Mouse (Mus musculus) testis, postnatal 14 days (tissue): Measurements from ENCODE around the gene Mroh2a.
"Not testable (repeated sequence)": the region's sequence is repeated elsewhere in the genome, so short reads cannot be mapped to it uniquely, and the experiment has no call there.

Experiments
- DNase-seq: peaks from one replicate; pipeline ENCODE4 v3.0.0; 2021; ENCODE audit warnings: low spot score

Mroh2a gene

DNA sequence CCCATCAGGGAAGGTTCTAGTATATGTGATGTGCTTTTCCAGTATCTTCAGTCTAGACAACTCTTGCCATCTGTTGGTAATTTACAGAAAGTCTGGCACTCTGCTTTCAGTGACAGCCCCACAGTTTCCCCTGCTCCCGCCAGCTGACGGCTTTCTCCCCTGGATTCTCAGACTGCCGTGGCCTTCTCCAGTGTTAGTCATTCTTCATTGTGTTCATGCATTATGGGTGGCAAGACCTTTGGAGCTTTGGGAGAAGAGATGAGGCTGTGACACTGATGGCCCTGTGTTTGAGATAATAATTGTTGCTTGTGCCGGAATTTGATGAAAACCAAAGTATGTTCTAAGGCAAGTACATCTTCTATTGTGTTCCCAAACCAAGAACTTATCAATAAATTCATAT is 8.2 kb upstream of the Mroh2a start:
- no peak for DNase-seq

DNA sequence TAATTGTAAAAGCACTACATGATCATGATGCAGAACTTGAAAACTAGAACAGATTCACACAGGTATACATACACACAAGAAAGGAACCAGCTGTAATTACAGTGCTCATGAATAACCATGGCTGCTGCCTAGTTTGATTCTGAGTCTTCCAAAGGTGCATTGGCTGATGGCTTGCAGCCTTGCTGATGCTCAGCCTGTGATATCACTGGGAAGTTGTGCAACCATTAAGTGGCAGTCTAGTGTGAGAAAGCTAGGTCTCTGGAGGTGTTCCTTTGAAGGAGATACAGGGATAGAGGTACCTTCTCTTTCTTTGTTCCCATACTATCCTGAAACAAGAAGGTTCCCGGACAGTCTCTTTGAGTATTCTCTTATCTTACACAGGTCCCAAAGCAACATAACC is 7.7 kb upstream of the Mroh2a start:
- no peak for DNase-seq

DNA sequence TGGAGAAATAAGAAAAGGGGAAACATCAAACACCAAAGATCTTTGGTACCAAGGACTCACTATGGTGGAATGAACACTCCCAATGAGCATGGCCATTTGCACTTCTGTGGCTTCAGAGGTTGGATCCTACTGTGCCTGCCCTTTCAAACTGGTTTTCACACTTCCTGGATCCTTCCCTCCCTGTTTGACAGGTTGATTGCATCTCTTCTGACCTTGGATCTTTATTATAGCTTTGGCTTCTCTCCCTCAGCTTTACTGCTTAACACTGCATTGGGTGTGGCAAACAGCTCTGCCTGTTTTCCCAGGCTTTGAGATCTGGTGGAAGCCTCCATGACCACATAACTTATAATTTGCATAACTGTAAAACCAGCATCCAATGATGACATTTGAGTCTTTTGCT is 6.5 kb upstream of the Mroh2a start:
- DNase-seq = no peak

DNA sequence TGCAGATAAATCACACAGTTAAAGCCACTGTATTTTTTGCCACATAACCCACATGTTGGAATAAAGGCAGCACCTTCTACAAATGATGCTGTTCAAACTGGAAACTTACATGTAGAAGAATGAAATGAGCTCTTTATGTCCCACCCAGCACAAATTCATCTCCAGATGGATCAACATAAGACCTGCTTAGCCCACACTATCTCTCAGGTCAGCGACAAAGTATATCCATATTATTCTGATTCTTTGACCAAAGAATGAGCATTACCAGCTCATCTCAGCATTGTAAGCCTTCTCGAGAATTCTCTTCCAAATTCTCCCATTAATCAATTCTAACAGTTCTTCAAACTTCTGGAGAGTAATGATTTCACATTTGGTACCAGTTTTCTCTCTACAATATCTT is 4.6 kb upstream of the Mroh2a start:
- no peak for DNase-seq

DNA sequence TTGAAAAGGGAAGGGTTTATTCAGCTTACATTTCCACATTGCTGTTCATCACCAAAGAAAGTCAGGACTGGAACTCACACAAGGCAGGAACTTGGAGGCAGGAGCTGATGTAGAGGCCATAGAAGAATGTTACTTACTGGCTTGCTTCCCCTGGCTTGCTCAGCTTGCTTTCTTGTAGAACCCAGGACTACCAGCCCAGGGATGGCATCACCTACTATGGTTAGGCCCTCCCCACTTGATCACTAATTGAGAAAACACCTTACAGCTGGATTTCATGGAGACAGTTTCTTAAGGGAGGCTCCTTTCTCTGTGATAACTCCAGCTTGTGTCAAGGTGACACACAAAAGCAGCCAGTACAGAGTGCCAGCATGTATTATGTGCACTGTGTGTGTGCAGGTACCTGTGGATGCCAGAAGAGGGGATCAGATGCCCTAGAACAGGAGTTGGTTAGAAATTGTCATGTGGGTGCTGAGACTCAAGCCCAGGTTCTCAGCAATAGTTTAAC is 3.7 kb upstream of the Mroh2a start:
- DNase-seq = peak; percentile 12

DNA sequence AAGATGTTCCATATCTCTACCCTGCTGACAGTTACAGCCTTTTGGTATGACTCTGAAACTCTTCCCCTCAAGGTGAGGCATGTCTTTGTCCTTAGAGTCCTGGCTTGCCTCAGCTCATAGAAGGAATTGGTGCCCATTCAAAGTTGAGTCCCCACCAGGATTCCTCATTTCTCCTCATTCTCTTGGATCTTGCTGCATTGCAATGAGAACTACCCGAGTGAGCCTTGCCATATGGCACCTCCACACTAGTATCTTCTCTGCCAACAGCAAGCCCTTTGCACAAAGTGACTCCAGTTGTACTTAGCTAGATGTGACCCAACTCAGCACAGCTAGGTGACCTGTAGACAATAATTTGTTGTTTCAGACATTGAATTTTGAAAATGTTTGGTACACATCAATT is 3.2 kb upstream of the Mroh2a start:
- peak; percentile 18 for DNase-seq

DNA sequence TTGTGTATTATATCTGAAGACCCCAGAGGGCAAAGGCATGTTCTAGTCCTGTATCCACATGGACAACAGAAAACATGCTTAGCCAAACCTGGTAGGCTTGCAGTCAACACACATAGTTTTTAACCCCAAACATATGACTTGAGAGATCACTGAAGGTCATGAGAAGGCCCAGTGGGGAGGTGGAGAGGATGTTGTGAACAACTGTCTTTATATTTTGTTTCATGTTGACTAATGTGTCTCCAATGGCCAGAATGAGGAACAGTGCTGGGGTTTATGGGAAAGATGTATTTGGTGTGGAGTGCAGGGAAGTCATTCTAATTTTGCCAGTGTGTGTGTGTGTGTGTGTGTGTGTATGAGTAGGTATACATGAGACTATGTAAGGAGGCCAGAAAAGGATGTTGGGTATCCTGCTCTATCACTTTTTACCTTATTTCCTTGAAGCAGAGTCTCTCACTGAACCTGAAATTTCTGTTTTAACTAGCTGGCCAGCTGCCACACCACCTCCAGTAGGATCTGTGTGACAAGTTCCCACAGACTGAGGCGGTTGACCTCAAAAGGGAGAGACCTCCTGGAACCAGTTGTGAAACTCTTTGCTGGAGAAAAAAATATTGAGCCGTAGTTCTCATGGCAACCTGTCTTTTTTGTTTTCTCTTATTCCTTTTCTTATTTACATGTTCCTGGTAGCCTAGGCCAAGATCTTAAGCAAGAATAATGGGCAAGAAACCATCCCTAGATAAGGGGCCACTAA is 2.6 kb upstream of the Mroh2a start:
- DNase-seq = peak; percentile 24

DNA sequence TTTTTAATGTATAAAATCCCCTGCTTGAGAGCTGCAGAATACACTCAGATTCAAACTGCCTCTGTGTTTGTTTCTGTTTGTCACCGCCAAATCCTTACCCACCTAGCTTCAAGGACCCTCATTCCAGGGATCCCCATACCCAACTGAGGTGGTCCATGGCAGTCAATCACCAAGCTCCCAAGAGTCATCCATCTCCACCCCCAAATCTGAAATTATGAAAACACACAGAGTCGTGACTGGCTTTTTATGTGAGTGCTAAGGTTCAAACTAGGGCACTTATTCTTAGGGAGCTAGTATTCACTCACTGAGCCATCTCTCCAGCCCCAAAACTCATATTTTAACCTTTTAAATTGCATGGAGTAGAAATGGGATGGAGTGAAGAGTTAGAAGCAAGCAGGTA is 1.5 kb upstream of the Mroh2a start:
- DNase-seq = not testable (repeated sequence)

DNA sequence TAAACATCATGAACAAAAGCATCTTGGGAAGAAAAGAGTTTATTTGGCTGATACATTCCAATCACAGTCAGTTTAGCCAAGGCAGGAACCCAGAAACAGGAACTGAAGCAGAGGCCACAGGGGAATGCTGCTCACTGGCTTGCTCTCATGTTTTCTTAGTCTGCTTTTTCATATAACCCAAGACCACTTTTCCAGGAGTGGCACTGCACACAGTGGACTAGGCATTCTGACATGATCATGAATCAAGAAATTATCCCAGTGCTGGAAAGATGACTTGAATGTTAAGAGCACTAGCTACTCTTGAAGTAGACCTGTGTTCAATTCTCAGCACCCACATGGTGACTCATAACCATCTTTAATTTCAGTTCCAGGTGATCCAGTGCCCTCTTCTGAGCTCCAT is 1.0 kb upstream of the Mroh2a start:
- no peak for DNase-seq

DNA sequence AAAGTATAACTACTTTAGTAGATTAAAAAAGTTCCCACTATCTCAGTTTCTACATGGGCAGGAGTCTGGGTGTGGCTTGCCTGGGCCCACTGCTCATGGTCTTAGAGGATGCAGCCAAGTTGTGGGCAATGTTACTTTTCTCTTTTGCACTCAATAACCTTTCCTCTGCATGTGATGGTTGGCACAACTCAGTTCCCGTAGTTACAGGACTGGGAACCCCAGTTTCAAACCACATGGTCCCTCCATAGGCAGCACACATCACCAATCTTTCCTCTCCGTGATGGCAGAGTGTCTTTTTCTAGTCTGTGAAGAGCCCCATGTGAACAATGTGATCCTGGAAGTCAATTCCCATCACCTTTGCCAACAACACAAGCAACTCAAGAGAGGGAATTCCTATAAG is 696 bp downstream of the Mroh2a start:
- DNase-seq = no peak

DNA sequence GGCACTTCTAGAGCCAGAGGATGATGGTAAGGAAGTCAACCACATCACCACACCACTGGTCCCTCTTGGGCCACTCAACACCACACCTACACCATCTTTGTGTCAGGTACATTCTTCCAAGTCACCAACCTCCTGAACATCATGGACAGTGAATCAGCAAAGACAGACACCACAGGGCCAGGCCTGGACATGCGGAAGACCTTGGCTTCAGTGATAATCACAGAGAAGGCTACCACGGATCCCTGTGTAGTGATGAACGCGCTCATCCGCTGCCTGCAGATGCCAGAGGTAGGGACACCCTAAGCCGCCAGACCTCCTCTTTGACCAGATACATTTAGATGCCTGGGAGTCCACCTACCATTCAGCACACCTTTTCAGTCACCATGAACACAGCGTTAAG is 1.3 kb downstream of the Mroh2a start:
- no peak for DNase-seq

DNA sequence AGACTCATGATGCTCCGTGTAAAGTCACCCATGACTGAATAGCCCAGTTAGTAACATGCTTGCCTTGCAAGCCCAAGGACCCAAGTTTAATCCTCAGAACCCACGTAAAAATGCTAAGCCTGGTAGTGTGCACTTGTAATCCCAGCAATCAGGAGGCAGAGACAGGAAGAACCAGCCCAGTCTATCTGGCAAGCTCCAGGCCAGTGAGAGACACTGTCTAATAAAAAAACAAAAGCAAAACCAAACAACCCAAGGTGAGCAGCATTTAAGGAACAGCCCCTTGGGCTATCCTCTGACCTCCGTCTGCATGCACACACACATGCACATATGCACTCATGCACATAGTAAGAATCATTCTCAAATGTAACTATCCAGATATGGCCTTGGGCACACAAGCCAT is 2.8 kb downstream of the Mroh2a start:
- DNase-seq = no peak

DNA sequence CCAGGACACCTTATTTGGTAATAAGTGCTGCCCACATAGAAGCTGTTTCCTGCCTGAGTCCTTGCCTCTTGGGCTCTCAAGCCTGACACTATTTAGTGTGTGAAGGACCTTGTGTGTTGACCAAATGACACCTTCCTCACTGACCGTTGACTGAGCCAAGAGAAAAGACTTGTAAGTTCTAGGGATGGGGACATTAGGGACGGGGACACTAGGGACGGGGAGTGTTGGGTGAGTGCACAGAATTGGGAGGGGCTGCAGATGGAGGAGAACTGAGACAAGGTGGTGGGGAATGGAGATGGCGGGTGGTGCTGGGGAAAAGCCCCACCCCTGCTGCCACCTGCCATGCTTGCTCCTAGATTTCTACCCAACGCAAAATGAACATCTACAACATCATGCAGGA is 3.2 kb downstream of the Mroh2a start:
- DNase-seq = no peak

DNA sequence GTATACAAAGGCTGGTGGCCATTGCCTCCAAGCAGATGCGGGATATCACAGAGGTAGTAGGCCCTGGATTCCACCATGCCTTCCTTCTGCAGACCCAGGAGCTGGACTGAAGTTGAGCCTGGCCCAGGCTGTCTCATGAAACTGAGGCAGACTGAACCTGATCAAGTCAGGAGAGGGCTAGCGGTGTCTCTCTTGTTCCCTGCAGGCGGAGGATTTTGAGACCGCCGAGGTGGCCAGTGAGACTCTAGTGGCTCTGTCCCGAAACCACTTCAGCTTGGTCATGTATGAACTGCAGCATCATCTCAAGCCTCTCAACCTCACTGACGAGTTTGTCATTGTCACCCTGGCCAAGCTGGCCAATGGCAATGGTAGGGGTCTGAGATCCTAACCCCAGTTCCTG is 3.6 kb downstream of the Mroh2a start:
- no peak for DNase-seq

DNA sequence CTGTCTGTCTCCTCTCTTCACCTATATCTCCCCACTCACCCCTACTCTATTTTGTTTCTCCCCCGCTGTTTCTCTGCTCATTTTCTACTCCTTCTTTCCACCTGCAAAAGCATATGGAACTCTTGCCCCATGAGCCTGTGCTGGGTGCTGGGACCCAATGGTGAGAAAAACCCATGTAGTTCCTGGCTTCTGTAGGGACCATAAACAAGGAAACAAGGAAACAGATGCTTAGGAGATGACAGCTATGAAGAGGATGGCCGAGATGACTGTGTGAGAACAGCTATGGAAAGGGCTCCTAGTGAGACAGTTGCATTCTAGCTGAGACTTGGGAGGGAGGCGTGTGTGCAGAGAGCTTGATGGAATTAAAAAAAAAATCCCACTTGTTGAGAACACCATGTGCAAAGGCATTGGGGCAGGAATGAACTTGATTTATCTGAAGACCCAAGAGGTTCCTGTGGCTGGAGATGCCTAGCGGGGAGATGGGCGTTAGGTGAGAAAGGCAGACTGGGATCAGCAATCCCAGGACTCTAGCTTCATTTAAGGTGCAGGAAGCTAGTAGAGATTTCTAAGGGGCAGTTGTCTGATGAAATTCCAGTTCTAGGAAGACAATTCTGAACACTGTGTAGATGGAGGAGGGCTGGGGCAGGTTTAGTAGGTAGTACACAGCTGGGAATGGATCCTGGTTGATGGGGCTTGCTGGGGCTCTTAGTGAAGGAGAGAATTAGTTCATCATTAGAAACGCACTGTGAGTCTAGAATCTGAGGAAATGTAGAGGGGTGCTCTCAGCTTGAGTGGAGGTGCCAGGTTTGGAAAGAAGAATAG is 4.4 kb downstream of the Mroh2a start:
- no peak for DNase-seq

DNA sequence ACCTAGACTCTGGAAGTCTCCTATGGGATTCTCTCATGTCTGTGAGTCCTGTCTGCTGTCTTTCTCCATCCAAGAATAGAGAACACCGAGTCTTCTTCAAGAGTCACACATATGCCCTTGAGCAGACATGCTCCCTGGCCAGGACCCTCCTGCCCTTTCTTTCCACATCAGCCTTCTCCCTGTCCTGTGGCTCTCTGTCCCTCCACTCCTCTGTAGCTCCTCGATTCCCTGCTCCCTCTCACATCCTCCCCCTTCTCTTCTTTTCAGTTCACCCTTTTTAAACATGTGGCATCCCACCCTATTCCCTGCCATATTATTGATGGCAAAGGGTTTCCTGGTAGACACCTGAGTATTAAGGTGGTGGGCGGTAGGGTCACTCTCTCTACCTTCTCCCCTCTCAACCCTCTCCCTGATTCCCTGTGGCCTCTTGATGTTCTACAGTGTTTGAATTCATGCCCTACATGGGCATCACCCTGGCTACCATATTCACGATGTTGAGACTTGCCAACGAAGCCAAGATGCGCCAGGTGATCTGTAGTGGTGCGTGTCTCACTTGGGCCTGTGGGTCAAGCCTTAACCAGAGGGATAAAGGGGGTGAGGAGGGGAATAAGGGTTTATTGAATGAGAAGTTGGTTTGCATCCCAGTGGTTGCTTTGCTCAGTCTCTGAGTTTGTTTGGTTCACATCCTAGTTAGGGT is 5.2 kb downstream of the Mroh2a start:
- no peak for DNase-seq

DNA sequence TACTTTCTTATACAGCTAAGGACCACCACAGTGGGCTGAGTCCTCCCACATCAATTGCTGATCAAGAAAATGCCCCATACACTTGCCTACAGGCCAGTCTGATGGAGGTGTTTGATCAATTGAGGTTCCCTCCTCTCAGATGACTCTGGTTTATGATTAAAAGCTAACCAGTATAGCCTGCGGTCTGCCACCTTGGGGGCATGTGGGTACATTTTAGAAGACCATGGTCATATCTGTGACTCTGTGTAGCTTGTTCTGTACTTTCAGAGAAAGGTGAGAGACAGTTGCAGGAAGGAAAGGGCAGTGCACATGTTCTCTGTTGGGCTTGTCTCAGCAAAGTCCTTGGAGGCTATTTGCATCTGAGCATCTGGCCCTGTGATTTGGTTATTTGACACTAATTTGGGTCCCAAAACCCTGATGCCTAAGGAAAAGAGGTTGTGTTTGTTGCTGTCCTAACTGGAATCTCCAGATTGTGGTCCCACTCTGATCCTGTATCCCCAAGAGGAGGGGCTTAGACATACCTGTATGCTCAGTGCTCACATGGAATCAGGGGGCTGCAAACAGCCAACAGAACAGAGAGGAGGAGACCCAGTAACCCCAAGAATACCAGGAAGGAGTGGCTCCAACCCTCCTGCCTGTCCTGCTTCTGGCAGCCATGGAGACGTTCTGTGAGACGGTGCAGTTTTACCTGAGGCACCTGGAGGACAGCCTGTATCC is 6.0 kb downstream of the Mroh2a start:
- no peak for DNase-seq

DNA sequence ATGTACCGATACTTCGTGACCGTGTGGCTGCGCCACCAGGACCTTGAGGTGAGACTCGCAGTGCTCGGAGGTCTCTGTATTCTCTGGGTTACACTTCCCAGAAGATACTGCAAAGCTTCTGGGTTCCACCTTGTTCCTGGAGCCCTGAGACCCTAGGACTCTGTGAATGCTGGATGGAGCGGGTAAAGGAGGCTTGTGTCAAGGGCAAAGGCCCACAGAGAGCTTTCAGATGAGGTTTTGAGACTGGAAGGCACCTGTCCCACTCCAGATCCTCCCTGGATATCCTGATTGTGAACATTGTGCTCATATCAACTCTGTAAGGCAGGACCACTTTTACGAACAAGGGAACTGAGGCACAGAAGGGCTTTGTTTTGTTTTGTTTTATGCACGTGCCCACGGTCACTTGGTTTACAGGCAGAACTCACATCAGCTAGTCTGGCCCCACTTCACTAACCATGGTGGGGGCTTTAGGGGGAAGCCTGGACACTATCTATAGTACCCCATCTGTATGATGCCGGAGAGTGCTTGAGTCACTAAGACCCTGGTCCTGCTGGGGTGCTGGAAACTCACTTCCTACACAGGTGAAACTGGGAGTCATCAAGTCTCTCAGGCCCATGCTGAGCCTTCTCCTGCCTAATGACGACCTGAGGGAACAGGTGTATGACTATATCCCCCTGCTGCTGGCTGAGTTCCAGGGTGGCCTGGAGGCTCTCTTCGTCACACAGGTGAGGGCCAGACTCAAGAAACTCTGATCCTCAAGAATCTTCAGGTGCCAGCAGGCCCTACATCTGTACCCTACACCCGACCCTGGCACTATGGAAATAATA is 6.8 kb downstream of the Mroh2a start:
- DNase-seq = no peak

DNA sequence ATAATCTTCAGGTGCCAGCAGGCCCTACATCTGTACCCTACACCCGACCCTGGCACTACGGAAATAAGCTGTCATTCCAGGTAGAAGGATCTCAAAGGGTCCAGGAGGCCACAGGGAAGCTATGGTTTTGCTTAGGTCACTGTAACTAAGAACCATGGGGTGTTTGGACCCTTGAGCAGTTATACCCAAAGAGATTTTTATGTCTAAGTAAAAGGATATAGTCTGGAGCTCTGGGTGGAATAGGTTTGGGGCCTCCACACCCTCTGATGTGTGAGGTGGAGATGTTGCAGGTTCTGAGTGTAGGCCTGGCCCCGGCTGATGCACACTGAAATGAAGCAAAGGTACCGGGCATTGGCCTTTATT is 7.4 kb downstream of the Mroh2a start:
- DNase-seq = no peak

DNA sequence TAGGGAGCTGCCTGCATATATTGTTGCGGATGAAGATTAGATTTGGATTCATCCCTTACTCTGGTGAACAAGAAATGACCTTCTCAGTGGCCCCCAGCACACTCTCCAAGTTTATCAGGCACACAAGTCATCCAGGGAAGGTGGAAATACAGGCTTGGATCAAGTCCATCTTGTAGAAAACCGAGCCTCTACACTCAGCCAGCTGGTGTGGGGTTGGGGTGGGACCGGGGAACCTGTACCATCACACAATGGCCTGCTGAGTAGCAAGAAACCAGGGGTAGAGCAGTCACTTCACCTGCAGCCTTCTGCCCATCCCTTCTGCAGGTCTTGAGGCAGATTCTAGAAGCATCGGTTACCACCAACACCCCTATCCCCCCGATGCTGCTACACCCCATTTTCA is 7.9 kb downstream of the Mroh2a start:
- no peak for DNase-seq
